Mouse (Mus musculus) ES-E14 (cell line): ENCODE measurements around the gene Fyco1.

Source experiments
- CHD2 ChIP-seq: IDR thresholded peaks from 2 replicates; pipeline ENCODE4 v1.6.1; 2014; ENCODE audit warnings: mild to moderate bottlenecking, low read depth, low read length, inconsistent platforms
- ZC3H11A ChIP-seq: IDR thresholded peaks from 2 replicates; pipeline ENCODE4 v1.6.1; 2012; ENCODE audit warnings: low read depth, mild to moderate bottlenecking, inconsistent platforms, low read length, borderline replicate concordance

DNA sequence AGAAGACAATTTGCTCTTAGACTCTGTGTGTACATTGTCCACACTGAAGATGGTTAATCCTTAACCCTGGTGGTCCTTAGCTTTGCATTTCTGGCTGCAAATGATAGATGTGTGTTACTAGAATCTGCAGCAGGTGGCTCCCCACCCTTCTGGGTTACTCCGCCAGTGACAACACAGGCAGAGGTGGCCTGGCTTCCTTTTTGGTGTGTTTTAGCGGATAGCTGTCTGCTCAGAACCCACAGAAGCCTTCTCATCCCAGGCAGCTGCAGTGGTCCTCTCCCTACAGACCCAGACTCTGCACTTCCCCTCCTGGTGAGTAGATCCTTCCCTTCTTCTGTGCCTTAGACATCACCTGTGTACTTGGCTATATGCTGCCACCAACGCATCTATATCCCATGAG lies 84.7 kb downstream of the Fyco1 start:
- TF ChIP-seq ZC3H11A (no peak), CHD2 (no peak)
